Mouse (Mus musculus) lung, postnatal 10 days (tissue): Measurements from ENCODE around the gene Nrip1.

ENCODE experiments used
- DNase-seq: peaks from one replicate; pipeline ENCODE4 v3.0.0; 2021

Nrip1 gene

GRCm38 (mm10) chr16:76371614-76371917, 2.1 kb downstream of the Nrip1 start:
- DNase-seq: no peak

GRCm38 (mm10) chr16:76370716-76371613, 2.7 kb downstream of the Nrip1 start:
- DNase-seq: no peak

GRCm38 (mm10) chr16:76370041-76370715, 3.4 kb downstream of the Nrip1 start:
- peak; percentile 53 for DNase-seq

- DNase-seq: no peak
These were observed 4.4 kb downstream of the Nrip1 start for GRCm38 (mm10) chr16:76369236-76369635.

- no peak for DNase-seq
These were observed 6.2 kb downstream of the Nrip1 start for GRCm38 (mm10) chr16:76367261-76367908.

- DNase-seq: no peak
These were observed 7.7 kb downstream of the Nrip1 start for GRCm38 (mm10) chr16:76365790-76366406.

GRCm38 (mm10) chr16:76365237-76365636, 8.4 kb downstream of the Nrip1 start:
- DNase-seq: no peak

- no peak for DNase-seq
These were observed 10.0 kb downstream of the Nrip1 start for GRCm38 (mm10) chr16:76363641-76364040.

- no peak for DNase-seq
These were observed 10.6 kb downstream of the Nrip1 start for GRCm38 (mm10) chr16:76362982-76363381.

GRCm38 (mm10) chr16:76360441-76360840, 13.2 kb downstream of the Nrip1 start:
- no peak for DNase-seq

- no peak for DNase-seq
These were observed 14.9 kb downstream of the Nrip1 start for GRCm38 (mm10) chr16:76358757-76359156.

GRCm38 (mm10) chr16:76358128-76358748, 15.4 kb downstream of the Nrip1 start:
- DNase-seq: no peak

GRCm38 (mm10) chr16:76357155-76357554, 16.5 kb downstream of the Nrip1 start:
- no peak for DNase-seq

GRCm38 (mm10) chr16:76355947-76356550, 17.6 kb downstream of the Nrip1 start:
- no peak for DNase-seq

- DNase-seq: no peak
These were observed 18.4 kb downstream of the Nrip1 start for GRCm38 (mm10) chr16:76355267-76355666.

GRCm38 (mm10) chr16:76354841-76355240, 18.8 kb downstream of the Nrip1 start:
- peak; percentile 25 for DNase-seq

GRCm38 (mm10) chr16:76354289-76354688, 19.3 kb downstream of the Nrip1 start:
- no peak for DNase-seq

GRCm38 (mm10) chr16:76350922-76351321, 22.7 kb downstream of the Nrip1 start:
- DNase-seq: no peak

GRCm38 (mm10) chr16:76349053-76349452, 24.6 kb downstream of the Nrip1 start:
- no peak for DNase-seq

- no peak for DNase-seq
These were observed 25.8 kb downstream of the Nrip1 start for GRCm38 (mm10) chr16:76347719-76348421.

GRCm38 (mm10) chr16:76346371-76346770, 27.3 kb downstream of the Nrip1 start:
- no peak for DNase-seq
